Mouse (Mus musculus): ENCODE data around the gene Slc25a13.

Slc25a13 gene

GRCm38 (mm10) chr6:6112767-6113528 is 104.0 kb downstream of the Slc25a13 start:
- DNase-seq (ENCODE audit: low read depth, low spot score), result no peak

DNA sequence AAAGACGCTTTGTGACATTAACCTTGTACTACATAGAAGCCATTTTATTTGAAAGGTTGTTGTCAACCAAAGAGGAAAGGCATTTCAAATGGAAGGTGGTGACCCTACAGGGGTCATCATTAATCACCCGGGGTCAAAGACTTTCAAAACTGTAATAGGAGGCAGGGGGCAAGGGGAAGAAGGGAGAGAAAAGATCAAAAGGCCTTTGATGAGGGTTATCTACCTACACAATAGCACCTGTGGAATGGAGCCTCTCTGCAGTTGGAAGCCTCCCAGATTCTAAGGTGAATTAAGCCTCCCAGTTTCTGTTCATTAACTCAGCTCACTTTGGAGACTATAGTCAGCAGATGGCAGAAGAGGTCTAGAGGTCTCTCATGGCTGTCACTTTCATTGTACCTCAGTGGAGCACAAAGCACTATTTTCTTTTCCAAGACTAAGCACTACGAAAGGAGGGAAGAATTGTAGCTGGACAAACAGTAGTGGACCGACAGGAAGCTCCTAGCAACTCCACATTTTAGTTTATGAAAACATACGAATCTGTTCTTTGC is 109.5 kb downstream of the Slc25a13 start:
- DNase-seq (ENCODE audit: low read depth, low spot score), result no peak

DNA sequence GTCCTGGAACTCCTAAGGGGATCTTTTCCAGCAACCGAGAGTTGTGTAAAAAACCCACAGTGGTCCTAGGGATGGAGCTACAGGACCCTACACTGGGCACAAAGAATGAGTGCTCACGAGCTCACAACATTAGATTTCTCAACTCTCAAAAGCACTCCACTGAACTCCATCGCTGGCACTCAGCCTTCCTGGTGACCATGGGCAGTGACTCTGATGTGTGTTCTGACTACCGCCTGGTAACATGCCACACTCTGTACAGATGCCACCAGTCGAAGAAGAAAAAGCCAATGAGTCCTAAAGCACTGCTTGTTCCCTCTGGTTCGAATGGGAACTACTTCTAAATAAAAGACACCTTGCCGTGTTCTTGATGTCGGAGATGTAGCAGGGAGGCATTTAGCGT is 111.4 kb downstream of the Slc25a13 start:
- DNase-seq (ENCODE audit: low read depth, low spot score), result no peak

DNA sequence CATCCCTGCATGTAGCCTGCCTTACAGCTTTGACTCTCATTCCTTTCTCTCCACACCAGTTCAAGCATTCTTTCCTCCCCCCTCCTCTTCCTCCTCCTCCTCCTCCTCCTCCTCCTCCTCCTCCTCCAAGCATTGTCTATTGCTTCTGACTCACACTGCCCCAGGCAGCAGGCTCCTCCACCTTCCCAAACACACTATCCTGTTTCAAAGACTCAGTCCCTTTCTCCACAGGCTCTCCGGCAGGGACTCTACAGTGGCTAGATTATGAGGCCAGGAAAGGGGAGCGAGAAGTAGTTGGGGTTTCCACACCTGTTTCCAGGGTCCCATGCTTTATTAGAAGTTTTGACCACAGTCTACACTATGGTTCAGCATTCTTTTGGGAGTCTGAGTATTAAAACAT is 113.5 kb downstream of the Slc25a13 start:
- no peak for DNase-seq (ENCODE audit: low read depth, low spot score)

DNA sequence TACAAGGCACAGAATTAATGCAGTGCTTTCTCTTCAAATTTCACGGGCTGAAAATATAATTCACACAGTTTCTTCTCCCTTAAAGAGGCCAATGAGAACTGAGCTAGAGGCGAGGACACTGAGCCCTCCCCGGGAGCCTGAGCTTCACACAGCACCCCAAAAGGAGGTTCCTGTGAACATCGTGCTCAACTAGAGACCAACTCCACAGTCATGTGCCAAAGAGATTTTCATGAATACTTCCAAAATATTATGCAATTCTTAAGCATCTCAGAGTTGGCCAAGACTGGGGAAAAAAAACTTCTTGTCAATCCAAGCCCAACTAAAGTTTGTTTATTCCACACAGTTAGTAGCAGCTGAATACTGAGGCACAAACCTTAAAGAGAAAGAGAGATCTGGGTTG is 115.4 kb downstream of the Slc25a13 start:
- DNase-seq (ENCODE audit: low read depth, low spot score), result no peak

DNA sequence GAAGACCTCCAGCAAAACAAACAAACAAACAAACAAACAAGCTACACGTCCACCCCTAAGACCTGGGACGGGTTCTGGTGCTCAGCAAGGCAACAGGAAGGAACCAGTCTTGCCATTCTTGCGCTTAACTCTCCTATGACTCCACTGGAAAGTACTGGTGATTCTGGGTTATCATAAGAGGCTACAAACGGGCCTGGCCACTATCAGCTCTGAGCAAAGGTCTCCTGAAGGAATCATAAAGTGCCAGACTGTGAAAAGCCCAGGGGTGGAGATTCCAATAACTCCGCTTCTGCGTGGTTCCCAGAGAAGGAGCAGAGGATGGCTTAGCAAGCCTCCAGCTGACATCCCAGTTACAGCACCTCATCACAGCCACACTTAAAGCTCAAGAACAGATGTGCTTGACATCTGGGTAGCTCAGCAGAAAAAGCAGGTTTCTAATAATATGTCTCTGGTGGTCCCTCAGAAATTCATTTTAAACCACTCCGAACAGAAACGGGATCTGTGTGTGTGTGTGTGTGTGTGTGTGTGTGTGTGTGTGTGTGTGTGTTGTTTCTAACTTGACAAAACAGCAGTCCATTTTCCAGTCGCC is 116.0 kb downstream of the Slc25a13 start:
- no peak for DNase-seq (ENCODE audit: low read depth, low spot score)

GRCm38 (mm10) chr6:6093978-6094377 is 123.0 kb downstream of the Slc25a13 start:
- no peak for DNase-seq (ENCODE audit: low read depth, low spot score)

DNA sequence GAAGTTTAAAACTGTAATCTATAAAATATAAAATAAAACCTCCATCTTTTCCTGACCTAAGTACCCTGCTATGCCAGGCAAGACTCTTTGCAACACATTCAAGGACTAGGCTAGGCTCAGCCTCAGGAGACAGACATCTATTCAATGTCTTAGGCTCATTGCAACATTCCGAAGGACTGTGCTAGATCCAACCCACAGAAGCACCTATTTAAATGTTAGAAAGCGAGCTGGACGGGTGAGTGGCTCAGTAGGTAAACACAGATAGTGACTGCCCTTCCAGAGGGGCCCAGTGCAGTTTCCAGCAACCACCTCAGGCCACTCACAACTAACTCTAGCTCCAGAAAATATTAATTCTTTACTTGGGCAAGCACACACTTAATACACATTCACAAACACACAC is 123.5 kb downstream of the Slc25a13 start:
- DNase-seq (ENCODE audit: low read depth, low spot score), result no peak

GRCm38 (mm10) chr6:6092497-6092896 is 124.5 kb downstream of the Slc25a13 start:
- DNase-seq (ENCODE audit: low read depth, low spot score), result peak; percentile 48

DNA sequence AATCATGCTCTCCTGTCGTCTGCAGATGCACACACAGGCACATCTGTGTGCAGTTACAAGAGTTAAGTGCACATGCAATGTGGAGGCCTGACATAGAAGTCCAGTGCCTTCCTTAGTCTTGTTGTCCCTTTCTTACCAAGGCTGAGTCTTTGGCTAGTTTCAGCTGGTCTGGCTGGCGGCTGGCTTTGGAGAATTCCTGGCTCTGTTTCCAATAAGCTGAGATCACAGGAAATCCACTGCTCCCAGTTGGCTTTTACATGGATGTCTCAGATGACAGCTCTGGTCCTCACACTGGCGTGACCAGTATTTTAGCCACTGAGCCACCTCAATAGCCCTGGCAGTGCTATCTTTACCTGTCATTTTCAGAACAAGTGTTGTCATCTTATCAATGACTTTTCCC is 126.0 kb downstream of the Slc25a13 start:
- no peak for DNase-seq (ENCODE audit: low read depth, low spot score)

- DNase-seq (ENCODE audit: low read depth, low spot score), result no peak
These were observed 128.8 kb downstream of the Slc25a13 start for GRCm38 (mm10) chr6:6088151-6088550.

DNA sequence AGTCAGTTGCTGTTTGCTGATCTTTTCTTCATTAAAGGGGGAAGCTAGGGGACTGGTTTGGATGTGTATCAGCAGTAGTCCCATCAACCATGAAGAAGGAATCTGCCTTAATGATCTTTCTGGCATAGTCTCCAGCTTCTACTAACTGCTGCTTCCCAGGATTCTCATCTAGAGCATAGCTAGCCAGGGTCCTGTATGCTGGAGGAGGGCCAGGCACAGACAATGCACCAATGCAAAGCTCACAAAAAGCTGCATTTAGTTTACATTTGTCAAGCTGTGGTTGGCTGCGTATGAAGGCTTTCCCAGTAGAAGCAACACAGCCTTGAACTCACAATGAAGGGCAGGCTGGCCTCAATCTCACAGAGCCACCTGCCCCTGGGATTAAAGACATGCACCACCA is 136.5 kb downstream of the Slc25a13 start:
- no peak for DNase-seq (ENCODE audit: low read depth, low spot score)

- DNase-seq (ENCODE audit: low read depth, low spot score), result no peak
These were observed 139.7 kb downstream of the Slc25a13 start for GRCm38 (mm10) chr6:6077234-6077633.

GRCm38 (mm10) chr6:6075940-6076447 is 141.0 kb downstream of the Slc25a13 start:
- no peak for DNase-seq (ENCODE audit: low read depth, low spot score)

DNA sequence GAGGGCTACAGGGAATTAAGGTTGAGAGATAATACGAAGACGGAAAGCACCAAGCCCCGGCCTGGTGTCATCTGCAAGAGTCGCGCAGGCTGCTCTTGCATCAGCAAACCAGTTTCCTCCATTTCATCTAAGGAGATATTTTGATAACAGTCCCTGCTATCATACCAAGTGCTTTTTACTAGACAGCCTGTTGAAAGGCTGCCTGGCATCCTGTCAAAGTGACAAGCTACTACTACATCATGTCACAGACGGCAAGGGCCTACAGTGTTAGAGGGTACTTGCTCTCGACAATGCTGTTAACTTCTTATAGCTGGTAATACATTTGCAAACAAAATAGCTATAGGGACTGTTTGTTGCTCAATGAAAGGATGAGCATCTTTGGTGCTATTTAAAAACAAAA is 145.9 kb downstream of the Slc25a13 start:
- no peak for DNase-seq (ENCODE audit: low read depth, low spot score)

DNA sequence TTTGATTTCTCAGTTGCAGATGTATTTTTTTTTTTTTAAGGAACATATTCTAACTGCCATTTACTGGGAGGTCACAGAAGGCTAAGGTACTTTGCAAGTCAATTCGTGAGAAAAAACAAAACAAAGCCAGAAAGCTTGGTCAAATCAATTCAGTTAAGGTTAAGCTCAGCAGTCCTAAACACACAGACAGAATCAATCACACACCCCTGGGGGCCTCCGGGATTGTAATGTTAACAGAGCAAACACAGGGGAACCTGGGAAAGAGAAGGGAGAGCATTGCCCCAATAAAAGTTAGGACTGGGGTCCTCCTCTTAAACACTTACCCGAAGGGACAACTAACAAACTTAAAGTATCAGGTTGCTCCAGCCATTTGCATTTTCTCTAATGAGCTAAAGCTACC is 147.0 kb downstream of the Slc25a13 start:
- DNase-seq (ENCODE audit: low read depth, low spot score), result no peak

DNA sequence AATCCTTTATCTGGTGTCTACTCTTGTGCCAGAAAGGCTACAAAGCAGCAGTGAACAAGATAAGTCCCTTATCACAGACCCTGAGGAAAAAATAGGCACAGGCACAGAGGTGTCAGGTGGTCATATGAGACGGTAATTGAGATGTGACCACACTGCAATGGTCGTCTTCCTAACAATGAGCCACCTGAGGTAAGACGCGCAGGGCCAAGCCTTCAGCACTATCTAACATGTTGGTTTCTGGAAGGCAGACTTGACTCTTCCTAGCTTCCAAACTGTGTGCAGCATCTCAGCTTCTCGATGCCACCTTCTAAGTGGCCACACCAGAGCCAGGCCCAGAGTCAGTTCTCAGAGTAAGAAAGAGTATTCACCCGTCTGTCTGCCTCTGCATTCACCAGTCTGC is 149.8 kb downstream of the Slc25a13 start:
- DNase-seq (ENCODE audit: low read depth, low spot score), result no peak

- no peak for DNase-seq (ENCODE audit: low read depth, low spot score)
These were observed 158.4 kb downstream of the Slc25a13 start for GRCm38 (mm10) chr6:6058548-6058947.

- no peak for DNase-seq (ENCODE audit: low read depth, low spot score)
These were observed 163.0 kb downstream of the Slc25a13 start for GRCm38 (mm10) chr6:6053946-6054345.

GRCm38 (mm10) chr6:6052696-6053095 is 164.3 kb downstream of the Slc25a13 start:
- no peak for DNase-seq (ENCODE audit: low read depth, low spot score)

GRCm38 (mm10) chr6:6046729-6047424 is 170.1 kb downstream of the Slc25a13 start:
- DNase-seq (ENCODE audit: low read depth, low spot score), result no peak

GRCm38 (mm10) chr6:6038773-6039550 is 178.0 kb downstream of the Slc25a13 start:
- peak; percentile 20 for DNase-seq (ENCODE audit: low read depth, low spot score)

Data from mesoderm, embryonic 11.5 days (tissue).